Mouse (Mus musculus) liver, postnatal 0 days (tissue): ENCODE data around the gene Sh3gl2.

Experiments used
- CTCF ChIP-seq: sonication (generic); IDR thresholded peaks from 2 replicates; pipeline ENCODE4 v1.5.1; 2016; ENCODE audit warnings: antibody characterized with exemption, low read depth
- EP300 ChIP-seq: IDR thresholded peaks from 2 replicates; pipeline ENCODE4 v1.6.1; 2016; ENCODE audit warnings: antibody characterized with exemption, low read depth, mild to moderate bottlenecking

DNA sequence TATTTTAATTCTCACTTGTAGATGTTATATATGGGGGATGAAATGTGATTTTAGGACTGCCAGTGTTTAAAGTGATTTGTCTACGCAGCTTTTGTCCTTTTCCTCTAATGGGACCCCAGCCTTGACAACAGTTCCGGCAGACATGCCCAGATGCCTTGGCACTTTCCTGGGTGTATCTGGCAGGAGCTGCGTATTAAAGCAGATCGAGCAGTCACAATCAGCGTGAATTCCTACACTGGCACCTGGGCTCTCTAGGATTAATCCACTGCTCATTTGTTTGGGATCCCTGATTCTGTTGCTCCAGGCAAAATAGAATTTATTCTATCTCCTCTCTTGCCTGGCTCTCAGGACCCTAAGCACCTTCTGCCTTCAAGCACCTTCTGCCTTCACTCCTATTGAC lies 171.7 kb downstream of the Sh3gl2 start:
- TF ChIP-seq CTCF, result no peak
- no peak for TF ChIP-seq EP300
